Mouse (Mus musculus) CH12.LX (cell line): ENCODE measurements around the gene Ikzf2. TPM values are rescaled to one million over a fixed set of nuclear protein-coding genes. Genes with fewer than 3 reads are reported as not detected.

ENCODE experiments used
- DNase-seq: peaks from one replicate; pipeline ENCODE4 v3.0.0-alpha.2; 2013; ENCODE audit errors: extremely low read depth
- H3K27ac ChIP-seq: 2 replicates; pipeline ENCODE4 v1.5.1; 2012; ENCODE audit warnings: low read depth, mild to moderate bottlenecking, control low read depth, moderate library complexity; ENCODE audit not compliant: insufficient read depth
- H3K27me3 ChIP-seq: replicated peaks from 2 replicates; pipeline ENCODE3; 2012; ENCODE audit warnings: inconsistent platforms
- H3K36me3 ChIP-seq, 2 experiments: replicated peaks in 1 of 2; 2 replicates each; pipeline versions ENCODE3 to v1.6.1; 2012; ENCODE audit warnings: inconsistent platforms in 1 of 2, low read length in 1 of 2, mild to moderate bottlenecking in 1 of 2, mixed read lengths in 1 of 2, moderate library complexity in 1 of 2; ENCODE audit not compliant: control insufficient read depth in 1 of 2, insufficient read depth in 1 of 2
- H3K4me1 ChIP-seq, 2 experiments: 2 replicates each; pipeline ENCODE4 v1.6.1; 2012; ENCODE audit warnings: inconsistent platforms in 1 of 2, moderate library complexity in 1 of 2; ENCODE audit not compliant: insufficient read depth in 2 of 2, control insufficient read depth in 1 of 2
- H3K4me2 ChIP-seq: 2 replicates; pipeline ENCODE4 v1.6.1; 2012; ENCODE audit warnings: low read depth, mild to moderate bottlenecking, control low read depth; ENCODE audit not compliant: poor library complexity, insufficient read depth, severe bottlenecking
- H3K4me3 ChIP-seq, 3 experiments: fragments of 150-350 bp in 1 of 3; sonication (generic) in 1 of 3; replicated peaks in 1 of 3; 2 replicates each; pipeline versions ENCODE3 to v1.5.1; 2011 to 2012; ENCODE audit warnings: low read depth in 2 of 3, low read length in 2 of 3, mild to moderate bottlenecking in 2 of 3, moderate library complexity in 2 of 3, control low read depth in 1 of 3, improper control_type of control experiment in 1 of 3, inconsistent platforms in 1 of 3, mixed read lengths in 1 of 3; ENCODE audit not compliant: poor library complexity in 1 of 3
- H3K79me2 ChIP-seq: replicated peaks from 2 replicates; pipeline ENCODE4 v1.6.1; 2012; ENCODE audit warnings: mild to moderate bottlenecking, moderate library complexity; ENCODE audit not compliant: control insufficient read depth, poor library complexity, insufficient read depth, severe bottlenecking; ENCODE audit errors: extremely low read depth
- H3K9ac ChIP-seq: 2 replicates; pipeline ENCODE4 v1.6.1; 2012; ENCODE audit warnings: low read depth, mild to moderate bottlenecking, control low read depth, moderate library complexity; ENCODE audit not compliant: insufficient read depth
- H3K9me3 ChIP-seq: replicated peaks from 2 replicates; pipeline ENCODE3; 2012; ENCODE audit warnings: low read length, inconsistent platforms, mixed read lengths
- CHD2 ChIP-seq: IDR thresholded peaks from 2 replicates; pipeline ENCODE4 v1.6.1; 2011; ENCODE audit warnings: low read length, improper control_type of control experiment
- ELF1 ChIP-seq: IDR thresholded peaks from 2 replicates; pipeline ENCODE4 v1.6.1; 2014; ENCODE audit warnings: low read depth, mild to moderate bottlenecking, inconsistent platforms, low read length, improper control_type of control experiment
- EP300 ChIP-seq: IDR thresholded peaks from 2 replicates; pipeline ENCODE4 v1.6.1; 2011; ENCODE audit warnings: low read length, improper control_type of control experiment
- JUN ChIP-seq: IDR thresholded peaks from 2 replicates; pipeline ENCODE4 v1.6.1; 2011; ENCODE audit warnings: low read depth, mild to moderate bottlenecking, low read length, improper control_type of control experiment, moderate library complexity; ENCODE audit not compliant: insufficient read depth
- JUND ChIP-seq: conservative IDR thresholded peaks from 2 replicates; pipeline ENCODE4 v1.6.1; 2011; ENCODE audit warnings: low read depth, low read length, improper control_type of control experiment
- MAFK ChIP-seq: IDR thresholded peaks from 2 replicates; pipeline ENCODE4 v1.6.1; 2011; ENCODE audit warnings: low read length, improper control_type of control experiment; ENCODE audit not compliant: insufficient replicate concordance
- MAZ ChIP-seq: IDR thresholded peaks from 2 replicates; pipeline ENCODE4 v1.6.1; 2012; ENCODE audit warnings: low read depth, mild to moderate bottlenecking, inconsistent platforms, low read length, improper control_type of control experiment, moderate library complexity
- NRF1 ChIP-seq: IDR thresholded peaks from 2 replicates; pipeline ENCODE4 v1.6.1; 2014; ENCODE audit warnings: low read depth, mild to moderate bottlenecking, inconsistent platforms, low read length, improper control_type of control experiment, moderate library complexity
- POLR2A ChIP-seq: IDR thresholded peaks from 2 replicates; pipeline ENCODE4 v1.6.1; 2011; ENCODE audit warnings: low read depth, mild to moderate bottlenecking, improper control_type of control experiment, low read length
- POLR2AphosphoS2 ChIP-seq: IDR thresholded peaks from 2 replicates; pipeline ENCODE4 v1.6.1; 2011; ENCODE audit warnings: low read depth, low read length, improper control_type of control experiment
- RAD21 ChIP-seq: IDR thresholded peaks from 2 replicates; pipeline ENCODE4 v1.6.1; 2011; ENCODE audit warnings: low read depth, mild to moderate bottlenecking, low read length, improper control_type of control experiment, moderate library complexity
- RCOR1 ChIP-seq: conservative IDR thresholded peaks from 2 replicates; pipeline ENCODE4 v1.6.1; 2012; ENCODE audit warnings: low read depth, mild to moderate bottlenecking, inconsistent platforms, low read length, improper control_type of control experiment
- SIN3A ChIP-seq: IDR thresholded peaks from 2 replicates; pipeline ENCODE4 v1.6.1; 2012; ENCODE audit warnings: low read length, improper control_type of control experiment, inconsistent platforms
- SMC3 ChIP-seq: IDR thresholded peaks from 2 replicates; pipeline ENCODE4 v1.6.1; 2011; ENCODE audit warnings: low read depth, low read length, improper control_type of control experiment
- TBP ChIP-seq: conservative IDR thresholded peaks from 2 replicates; pipeline ENCODE4 v1.6.1; 2011; ENCODE audit warnings: low read depth, low read length, improper control_type of control experiment
- USF1 ChIP-seq: IDR thresholded peaks from 2 replicates; pipeline ENCODE4 v1.6.1; 2014; ENCODE audit warnings: low read depth, mild to moderate bottlenecking, inconsistent platforms, low read length, improper control_type of control experiment
- ZC3H11A ChIP-seq: IDR thresholded peaks from 2 replicates; pipeline ENCODE4 v1.6.1; 2012; ENCODE audit warnings: low read depth, mild to moderate bottlenecking, inconsistent platforms, low read length, improper control_type of control experiment
- ZKSCAN1 ChIP-seq: IDR thresholded peaks from 2 replicates; pipeline ENCODE4 v1.6.1; 2012; ENCODE audit warnings: low read depth, inconsistent platforms, low read length, improper control_type of control experiment, borderline replicate concordance
- dilution Hi-C: fragments of 300-500 bp; cut with MboI; formaldehyde crosslinking; loops from 2 replicates; pipeline ENCODE4 v1.14.3; 2020; ENCODE audit warnings: low sequenced_read_pairs; ENCODE audit not compliant: extremely low pct_unique_long_range_greater_than_20kb, extremely low pct_ligation_motif_present
- in situ Hi-C: fragments of 300-500 bp; cut with MboI; formaldehyde crosslinking; loops from 3 replicates; pipeline ENCODE4 v1.14.3; 2019; ENCODE audit warnings: low sequenced_read_pairs, low pct_ligation_motif_present, low pct_unique_long_range_greater_than_20kb, mixed read lengths
- polyA plus RNA-seq: library from polyadenylated mRNA; unstranded; fragments of >175 nt; gene quantifications from 2 replicates; pipeline ENCODE4 v1.2.1, GENCODE M21; 2012; ENCODE audit warnings: low read depth; ENCODE audit not compliant: insufficient read length
- total RNA-seq, 2 experiments: library from RNA; depleted of rRNA; stranded (reverse); fragments of 300-350 nt in 1 of 2; fragments of >200 nt in 1 of 2; gene quantifications; 2 replicates each; pipeline ENCODE4 v1.2.3; 2012 to 2014

Gene Ikzf2
- total and polyA plus RNA-seq, 3 experiments: not detected

DNA sequence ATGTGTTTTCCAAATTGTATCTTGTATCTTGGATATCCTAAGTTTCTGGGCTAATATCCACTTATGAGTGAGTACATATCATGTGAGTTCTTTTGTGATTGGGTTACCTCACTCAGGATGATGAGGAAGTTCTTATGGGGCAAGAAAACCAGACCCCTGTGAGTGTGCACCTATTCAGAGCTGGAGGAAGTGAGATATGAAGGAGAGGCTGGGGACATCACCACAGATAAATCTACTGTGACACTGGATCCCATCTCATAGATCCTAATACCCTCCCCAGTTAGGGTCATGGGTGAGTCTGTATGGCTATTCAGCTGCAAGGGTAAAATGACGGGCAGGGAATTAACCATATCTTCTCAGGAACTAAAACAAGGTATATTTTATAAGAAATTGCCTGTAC lies 80.2 kb downstream of the Ikzf2 start:
- no peaks in the 10 kb centered on the region for H3K79me2 ChIP-seq
- no peak for DNase-seq
- no peak overlapping the region for H3K4me2 ChIP-seq
- in situ Hi-C loops (no loop called here), dilution Hi-C loops (no loop called here)
- no peaks in the 10 kb centered on the region for H3K4me1 ChIP-seq
- TF ChIP-seq POLR2AphosphoS2 (no peak), POLR2A (no peak), RAD21 (no peak)
- H3K9ac ChIP-seq: no peak overlapping the region
- H3K27me3 ChIP-seq: no peaks in the 10 kb centered on the region
- H3K27ac ChIP-seq: no peak overlapping the region
- no peaks in the 10 kb centered on the region for H3K9me3 ChIP-seq
- no peak overlapping the region for H3K4me3 ChIP-seq
- no peaks in the 10 kb centered on the region for H3K36me3 ChIP-seq

GRCm38 (mm10) chr1:69604213-69604612 lies 82.8 kb downstream of the Ikzf2 start:
- Histone ChIP-seq H3K27me3 (no peaks in the 10 kb centered on the region), H3K79me2 (no peaks in the 10 kb centered on the region), H3K27ac (no peak overlapping the region), H3K4me1 (no peaks in the 10 kb centered on the region), H3K36me3 (no peaks in the 10 kb centered on the region), H3K9ac (no peak overlapping the region), H3K4me2 (no peak overlapping the region), H3K4me3 (no peak overlapping the region), H3K9me3 (no peaks in the 10 kb centered on the region)
- dilution Hi-C loops (no loop called here), in situ Hi-C loops (no loop called here)
- DNase-seq: no peak
- no peak for TF ChIP-seq EP300
- no peak for TF ChIP-seq TBP
- no peak for TF ChIP-seq SMC3
- TF ChIP-seq RAD21: no peak
- no peak for TF ChIP-seq RCOR1
- no peak for TF ChIP-seq CHD2
- TF ChIP-seq JUND: no peak
- TF ChIP-seq ELF1: no peak
- no peak for TF ChIP-seq POLR2AphosphoS2
- TF ChIP-seq NRF1: no peak
- no peak for TF ChIP-seq ZKSCAN1
- TF ChIP-seq MAFK: no peak
- TF ChIP-seq MAZ: no peak
- no peak for TF ChIP-seq POLR2A
- TF ChIP-seq SIN3A: no peak
- TF ChIP-seq ZC3H11A: no peak
- TF ChIP-seq USF1: no peak
- TF ChIP-seq JUN: no peak
